Mouse (Mus musculus): Measurements from ENCODE around the gene Psd.

GRCm38 (mm10) chr19:46350168-46350932 is 23.4 kb upstream of the Psd start, which contains the start of gene 2310034G01Rik:
- TF ChIP-seq POLR2A (IDR thresholded peaks at IDR 0.05; ENCODE audit: extremely low read depth, insufficient read depth, low read length), result no peak
- no peak for TF ChIP-seq CTCF (IDR thresholded peaks at IDR 0.05; ENCODE audit: extremely low read depth, insufficient read depth, low read length)
